Mouse (Mus musculus): ENCODE measurements at regions not wholly inside any gene's neighbourhood (a gene's known extent, or its start where the extent isn't known, plus 50 kb on each side); places are given as distances from the start of the nearest gene placed in this dataset.
A peak's percentile ranks its signal among the peaks of the same experiment; 100 is the strongest.

GRCm38 (mm10) chr16:51169294-51169693, 578.3 kb upstream of the Ccdc54 start:
- Histone ChIP-seq H3K27ac (no peak overlapping the region), H3K4me3 (no peak overlapping the region), H3K4me1 (no peaks in the 10 kb centered on the region), H3K36me3 (no peaks in the 10 kb centered on the region), H3K4me2 (no peak overlapping the region), H3K9ac (no peak overlapping the region), H3K27me3 (no peaks in the 10 kb centered on the region), H3K9me3 (no peaks in the 10 kb centered on the region)
- ATAC-seq (ENCODE audit: insufficient number of reproducible peaks, insufficient read depth, low FRiP score, low TSS enrichment, low read depth), result no peak
- 72% methylated on average over 7 of the region's 7 CpGs for WGBS

- Histone ChIP-seq H3K27ac (no peak overlapping the region), H3K4me1 (no peaks in the 10 kb centered on the region), H3K4me3 (no peak overlapping the region), H3K27me3 (no peaks in the 10 kb centered on the region), H3K9ac (no peak overlapping the region), H3K36me3 (no peaks in the 10 kb centered on the region), H3K4me2 (no peak overlapping the region), H3K9me3 (no peaks in the 10 kb centered on the region)
- WGBS, result 73% methylated on average over 5 of the region's 5 CpGs
- ATAC-seq (ENCODE audit: insufficient number of reproducible peaks, insufficient read depth, low FRiP score, low TSS enrichment, low read depth), result no peak
Measured at GRCm38 (mm10) chr16:51160768-51161167, 569.8 kb upstream of the Ccdc54 start.

- Histone ChIP-seq H3K27me3 (no peaks in the 10 kb centered on the region), H3K27ac (no peak overlapping the region), H3K36me3 (no peaks in the 10 kb centered on the region), H3K9me3 (no peaks in the 10 kb centered on the region), H3K9ac (no peak overlapping the region), H3K4me1 (no peaks in the 10 kb centered on the region), H3K4me2 (no peak overlapping the region), H3K4me3 (no peak overlapping the region)
- ATAC-seq (ENCODE audit: insufficient number of reproducible peaks, insufficient read depth, low FRiP score, low TSS enrichment, low read depth), result no peak
- WGBS, result 88% methylated on average over 7 of the region's 7 CpGs
Measured at GRCm38 (mm10) chr16:51138575-51138974, 547.6 kb upstream of the Ccdc54 start.

- no peak overlapping the region for H3K9ac ChIP-seq
- no peaks in the 10 kb centered on the region for H3K27me3 ChIP-seq
- 85% methylated on average over 1 of the region's 1 CpGs for WGBS
- H3K4me3 ChIP-seq, result no peak overlapping the region
- no peak for ATAC-seq (ENCODE audit: insufficient number of reproducible peaks, insufficient read depth, low FRiP score, low TSS enrichment, low read depth)
- no peak overlapping the region for H3K4me2 ChIP-seq
- no peak overlapping the region for H3K27ac ChIP-seq
- no peaks in the 10 kb centered on the region for H3K36me3 ChIP-seq
- peaks cover 8% of the 10 kb centered on the region for H3K4me1 ChIP-seq
- H3K9me3 ChIP-seq, result no peaks in the 10 kb centered on the region
Measured at GRCm38 (mm10) chr16:51119835-51120234, 528.9 kb upstream of the Ccdc54 start.

GRCm38 (mm10) chr16:51118365-51118764, 527.4 kb upstream of the Ccdc54 start:
- 40% methylated on average over 3 of the region's 3 CpGs for WGBS
- no peak for ATAC-seq (ENCODE audit: insufficient number of reproducible peaks, insufficient read depth, low FRiP score, low TSS enrichment, low read depth)

GRCm38 (mm10) chr16:51117836-51118235, 526.9 kb upstream of the Ccdc54 start:
- no peak overlapping the region for H3K27ac ChIP-seq
- H3K36me3 ChIP-seq, result no peaks in the 10 kb centered on the region
- ATAC-seq (ENCODE audit: insufficient number of reproducible peaks, insufficient read depth, low FRiP score, low TSS enrichment, low read depth), result no peak
- H3K4me2 ChIP-seq, result peak overlapping the region; percentile 32
- no peak overlapping the region for H3K4me3 ChIP-seq
- no peaks in the 10 kb centered on the region for H3K27me3 ChIP-seq
- peaks cover 8% of the 10 kb centered on the region for H3K4me1 ChIP-seq
- H3K9me3 ChIP-seq, result no peaks in the 10 kb centered on the region
- WGBS, result 6% methylated on average over 5 of the region's 5 CpGs
- no peak overlapping the region for H3K9ac ChIP-seq

More at GRCm38 (mm10) chr16:51118365-51118764, 527.4 kb upstream of the Ccdc54 start:
- H3K27me3 ChIP-seq, result no peaks in the 10 kb centered on the region
- peak overlapping the region; percentile 32; the same call in 1 of the 2 replicates for H3K4me2 ChIP-seq
- no peaks in the 10 kb centered on the region for H3K36me3 ChIP-seq
- H3K27ac ChIP-seq, result no peak overlapping the region
- H3K9me3 ChIP-seq, result no peaks in the 10 kb centered on the region
- peaks cover 8% of the 10 kb centered on the region for H3K4me1 ChIP-seq
- no peak overlapping the region for H3K9ac ChIP-seq
- no peak overlapping the region for H3K4me3 ChIP-seq

- H3K36me3 ChIP-seq, result no peaks in the 10 kb centered on the region
- H3K4me3 ChIP-seq, result no peak overlapping the region
- no peaks in the 10 kb centered on the region for H3K27me3 ChIP-seq
Measured at GRCm38 (mm10) chr16:51109864-51110263, 518.9 kb upstream of the Ccdc54 start.

GRCm38 (mm10) chr16:51107421-51107820, 516.5 kb upstream of the Ccdc54 start:
- Histone ChIP-seq H3K27me3 (no peaks in the 10 kb centered on the region), H3K9me3 (no peaks in the 10 kb centered on the region), H3K36me3 (no peaks in the 10 kb centered on the region), H3K4me2 (no peak overlapping the region), H3K9ac (no peak overlapping the region), H3K4me1 (no peaks in the 10 kb centered on the region), H3K27ac (no peak overlapping the region), H3K4me3 (no peak overlapping the region)
- 78% methylated on average over 4 of the region's 4 CpGs for WGBS
- no peak for ATAC-seq (ENCODE audit: insufficient number of reproducible peaks, insufficient read depth, low FRiP score, low TSS enrichment, low read depth)

More at GRCm38 (mm10) chr16:51109864-51110263, 518.9 kb upstream of the Ccdc54 start:
- no peak for ATAC-seq (ENCODE audit: insufficient number of reproducible peaks, insufficient read depth, low FRiP score, low TSS enrichment, low read depth)
- H3K4me1 ChIP-seq, result no peaks in the 10 kb centered on the region
- H3K4me2 ChIP-seq, result no peak overlapping the region
- no peak overlapping the region for H3K9ac ChIP-seq
- no peaks in the 10 kb centered on the region for H3K9me3 ChIP-seq
- H3K27ac ChIP-seq, result no peak overlapping the region

- H3K36me3 ChIP-seq, result no peaks in the 10 kb centered on the region
- H3K9me3 ChIP-seq, result no peaks in the 10 kb centered on the region
- H3K9ac ChIP-seq, result no peak overlapping the region
- 81% methylated on average over 7 of the region's 7 CpGs for WGBS
- H3K4me3 ChIP-seq, result no peak overlapping the region
- no peaks in the 10 kb centered on the region for H3K27me3 ChIP-seq
- H3K4me1 ChIP-seq, result no peaks in the 10 kb centered on the region
- H3K27ac ChIP-seq, result no peak overlapping the region
- no peak overlapping the region for H3K4me2 ChIP-seq
- no peak for ATAC-seq (ENCODE audit: insufficient number of reproducible peaks, insufficient read depth, low FRiP score, low TSS enrichment, low read depth)
Measured at GRCm38 (mm10) chr16:51086556-51086955, 495.6 kb upstream of the Ccdc54 start.

- 69% methylated on average over 4 of the region's 4 CpGs for WGBS
- no peak overlapping the region for H3K4me2 ChIP-seq
- no peak overlapping the region for H3K27ac ChIP-seq
- H3K36me3 ChIP-seq, result no peaks in the 10 kb centered on the region
- no peak overlapping the region for H3K4me3 ChIP-seq
- no peaks in the 10 kb centered on the region for H3K9me3 ChIP-seq
- H3K9ac ChIP-seq, result no peak overlapping the region
- no peak for ATAC-seq (ENCODE audit: insufficient number of reproducible peaks, insufficient read depth, low FRiP score, low TSS enrichment, low read depth)
- no peaks in the 10 kb centered on the region for H3K4me1 ChIP-seq
- H3K27me3 ChIP-seq, result no peaks in the 10 kb centered on the region
Measured at GRCm38 (mm10) chr16:51080146-51080545, 489.2 kb upstream of the Ccdc54 start.

- Histone ChIP-seq H3K27me3 (no peaks in the 10 kb centered on the region), H3K9ac (no peak overlapping the region), H3K36me3 (no peaks in the 10 kb centered on the region), H3K4me3 (no peak overlapping the region), H3K4me1 (no peaks in the 10 kb centered on the region), H3K9me3 (no peaks in the 10 kb centered on the region), H3K4me2 (no peak overlapping the region), H3K27ac (no peak overlapping the region)
- WGBS, result 56% methylated on average over 2 of the region's 2 CpGs
- ATAC-seq (ENCODE audit: insufficient number of reproducible peaks, insufficient read depth, low FRiP score, low TSS enrichment, low read depth), result no peak
Measured at GRCm38 (mm10) chr16:51048650-51049049, 457.7 kb upstream of the Ccdc54 start.

- 77% methylated on average over 4 of the region's 4 CpGs for WGBS
- H3K4me3 ChIP-seq, result no peak overlapping the region
- H3K27ac ChIP-seq, result no peak overlapping the region
- no peak overlapping the region for H3K9ac ChIP-seq
- no peak overlapping the region for H3K4me2 ChIP-seq
- no peaks in the 10 kb centered on the region for H3K27me3 ChIP-seq
- no peaks in the 10 kb centered on the region for H3K9me3 ChIP-seq
- no peak for ATAC-seq (ENCODE audit: insufficient number of reproducible peaks, insufficient read depth, low FRiP score, low TSS enrichment, low read depth)
- no peaks in the 10 kb centered on the region for H3K4me1 ChIP-seq
- H3K36me3 ChIP-seq, result no peaks in the 10 kb centered on the region
Measured at GRCm38 (mm10) chr16:51048169-51048568, 457.2 kb upstream of the Ccdc54 start.

GRCm38 (mm10) chr16:51041311-51041710, 450.4 kb upstream of the Ccdc54 start:
- Histone ChIP-seq H3K27ac (0 out of 2 replicates have a peak overlapping the region, but pooled peaks have one; percentile 0), H3K4me2 (no peak overlapping the region), H3K4me3 (no peak overlapping the region), H3K4me1 (no peaks in the 10 kb centered on the region), H3K27me3 (no peaks in the 10 kb centered on the region), H3K9ac (no peak overlapping the region), H3K36me3 (no peaks in the 10 kb centered on the region), H3K9me3 (no peaks in the 10 kb centered on the region)
- ATAC-seq (ENCODE audit: insufficient number of reproducible peaks, insufficient read depth, low FRiP score, low TSS enrichment, low read depth), result no peak
- 63% methylated on average over 4 of the region's 4 CpGs for WGBS

All from embryonic facial prominence, embryonic 13.5 days (tissue).